Mouse (Mus musculus): ENCODE results near the gene Stra6. TPM values are rescaled to one million over a fixed set of nuclear protein-coding genes. Genes with fewer than 3 reads are reported as not detected.

Gene Stra6
- polyA plus RNA-seq, 1 experiment from 2014 or later = 8.6 TPM

- WGBS = 72% methylated on average over 7 of the region's 7 CpGs
- Histone ChIP-seq H3K27ac (ENCODE audit: low read depth) (no peak overlapping the region), H3K9me3 (ENCODE audit: control insufficient read depth, low read length) (no peaks in the 10 kb centered on the region), H3K4me3 (ENCODE audit: low read depth, low read length) (no peak overlapping the region), H3K9ac (ENCODE audit: low read length) (no peak overlapping the region), H3K36me3 (ENCODE audit: control insufficient read depth, insufficient read depth, low read length) (no peaks in the 10 kb centered on the region), H3K27me3 (replicated peaks; ENCODE audit: control insufficient read depth, insufficient read depth, low read length) (no peaks in the 10 kb centered on the region), H3K4me1 (replicated peaks; ENCODE audit: control insufficient read depth, insufficient read depth, low read length) (peaks cover 9% of the 10 kb centered on the region), H3K4me2 (ENCODE audit: low read length) (no peak overlapping the region)
- no peak for DNase-seq (ENCODE audit: low spot score)
- ATAC-seq (replicated peaks; ENCODE audit: low FRiP score, low TSS enrichment, low read depth) = no peak
Measured at GRCm38 (mm10) chr9:58092581-58093269, 29.1 kb downstream of the Stra6 start.

GRCm38 (mm10) chr9:58093776-58094175 lies 30.2 kb downstream of the Stra6 start:
- WGBS = 81% methylated on average over 3 of the region's 3 CpGs
- no peak for ATAC-seq (replicated peaks; ENCODE audit: low FRiP score, low TSS enrichment, low read depth)
- Histone ChIP-seq H3K4me1 (replicated peaks; ENCODE audit: control insufficient read depth, insufficient read depth, low read length) (peaks cover 9% of the 10 kb centered on the region), H3K36me3 (ENCODE audit: control insufficient read depth, insufficient read depth, low read length) (no peaks in the 10 kb centered on the region), H3K4me2 (ENCODE audit: low read length) (no peak overlapping the region), H3K27ac (ENCODE audit: low read depth) (no peak overlapping the region), H3K9ac (ENCODE audit: low read length) (no peak overlapping the region), H3K4me3 (ENCODE audit: low read depth, low read length) (no peak overlapping the region), H3K27me3 (replicated peaks; ENCODE audit: control insufficient read depth, insufficient read depth, low read length) (no peaks in the 10 kb centered on the region), H3K9me3 (ENCODE audit: control insufficient read depth, low read length) (no peaks in the 10 kb centered on the region)
- DNase-seq (ENCODE audit: low spot score) = no peak

DNA sequence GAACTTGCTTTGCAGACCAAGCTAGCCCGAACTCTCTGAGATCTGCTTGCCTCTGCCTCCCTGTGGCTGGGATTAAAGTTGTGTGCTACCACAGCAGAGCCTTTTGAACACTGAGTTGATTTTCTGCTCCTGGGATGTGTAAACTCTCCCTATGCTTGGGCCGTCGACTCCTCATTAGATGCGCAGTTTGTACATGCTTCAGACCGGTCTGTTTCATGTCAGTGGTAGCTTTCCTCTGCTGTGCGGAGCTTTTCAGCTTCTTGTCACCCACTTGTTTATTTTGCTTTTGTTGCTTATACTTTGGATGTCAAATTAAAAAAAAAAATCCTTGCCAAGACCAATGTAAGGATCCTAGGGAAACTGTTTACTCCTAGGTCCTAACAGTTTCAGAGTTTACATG lies 32.4 kb downstream of the Stra6 start:
- WGBS = 47% methylated on average over 6 of the region's 6 CpGs
- no peak for ATAC-seq (replicated peaks; ENCODE audit: low FRiP score, low TSS enrichment, low read depth)
- H3K9me3 ChIP-seq (ENCODE audit: control insufficient read depth, low read length) = no peaks in the 10 kb centered on the region
- no peak overlapping the region for H3K4me3 ChIP-seq (ENCODE audit: low read depth, low read length)
- H3K9ac ChIP-seq (ENCODE audit: low read length) = no peak overlapping the region
- no peak overlapping the region for H3K4me2 ChIP-seq (ENCODE audit: low read length)
- no peak for DNase-seq (ENCODE audit: low spot score)
- H3K4me1 ChIP-seq (replicated peaks; ENCODE audit: control insufficient read depth, insufficient read depth, low read length) = peaks cover 9% of the 10 kb centered on the region
- H3K36me3 ChIP-seq (ENCODE audit: control insufficient read depth, insufficient read depth, low read length) = no peaks in the 10 kb centered on the region
- H3K27me3 ChIP-seq (replicated peaks; ENCODE audit: control insufficient read depth, insufficient read depth, low read length) = no peaks in the 10 kb centered on the region
- H3K27ac ChIP-seq (ENCODE audit: low read depth) = peak overlapping the region; percentile 22; the same call in 1 of the 2 replicates

- WGBS = 69% methylated on average over 5 of the region's 5 CpGs
- Histone ChIP-seq H3K4me2 (ENCODE audit: low read length) (no peak overlapping the region), H3K4me1 (replicated peaks; ENCODE audit: control insufficient read depth, insufficient read depth, low read length) (peaks cover 5% of the 10 kb centered on the region), H3K27ac (ENCODE audit: low read depth) (0 out of 2 replicates have a peak overlapping the region, but pooled peaks have one; percentile 43), H3K9ac (ENCODE audit: low read length) (no peak overlapping the region), H3K27me3 (replicated peaks; ENCODE audit: control insufficient read depth, insufficient read depth, low read length) (no peaks in the 10 kb centered on the region), H3K36me3 (ENCODE audit: control insufficient read depth, insufficient read depth, low read length) (no peaks in the 10 kb centered on the region), H3K9me3 (ENCODE audit: control insufficient read depth, low read length) (no peaks in the 10 kb centered on the region), H3K4me3 (ENCODE audit: low read depth, low read length) (no peak overlapping the region)
- no peak for ATAC-seq (replicated peaks; ENCODE audit: low FRiP score, low TSS enrichment, low read depth)
- DNase-seq (ENCODE audit: low spot score) = no peak
Measured at GRCm38 (mm10) chr9:58096629-58097301, 33.2 kb downstream of the Stra6 start.

DNA sequence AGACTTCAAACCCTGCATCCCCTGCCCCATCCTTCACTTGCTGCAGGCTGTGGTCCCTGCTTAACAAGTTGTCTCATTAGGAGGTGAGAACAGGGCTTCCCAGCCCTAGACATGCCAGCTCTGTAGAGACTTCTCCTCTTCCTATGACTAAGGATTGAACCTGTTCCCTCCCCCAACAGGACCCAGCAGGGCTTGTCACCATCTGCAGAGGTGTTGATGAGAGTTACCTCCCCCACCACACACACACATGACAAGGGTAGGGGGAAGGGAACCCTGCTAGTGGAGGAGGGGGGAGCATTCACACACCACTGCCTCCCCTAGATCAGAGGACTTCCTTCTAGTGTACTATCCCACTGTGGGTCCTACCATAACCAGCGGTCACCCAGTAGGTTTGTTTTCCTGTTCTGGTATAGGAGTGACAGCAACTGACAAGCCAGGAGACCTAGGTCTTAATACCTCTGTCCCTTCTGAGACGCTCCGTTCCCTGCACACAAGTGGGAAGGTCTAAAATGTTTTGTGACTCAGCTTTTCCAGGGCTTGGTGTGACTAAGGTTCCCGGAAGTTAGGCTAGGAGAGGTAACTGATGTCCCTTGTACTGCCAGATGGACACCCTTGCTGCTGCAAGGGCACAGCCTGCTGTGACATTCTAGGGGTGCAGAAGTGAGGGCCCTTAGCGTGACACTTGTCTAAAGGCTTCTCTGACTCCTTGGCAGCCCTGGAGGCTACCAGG lies 36.4 kb downstream of the Stra6 start:
- DNase-seq (ENCODE audit: low spot score) (no peak), ATAC-seq (replicated peaks; ENCODE audit: low FRiP score, low TSS enrichment, low read depth) (no peak)
- no peaks in the 10 kb centered on the region for H3K27me3 ChIP-seq (replicated peaks; ENCODE audit: control insufficient read depth, insufficient read depth, low read length)
- no peak overlapping the region for H3K4me3 ChIP-seq (ENCODE audit: low read depth, low read length)
- H3K36me3 ChIP-seq (ENCODE audit: control insufficient read depth, insufficient read depth, low read length) = no peaks in the 10 kb centered on the region
- H3K4me2 ChIP-seq (ENCODE audit: low read length) = no peak overlapping the region
- 67% methylated on average over 5 of the region's 5 CpGs for WGBS
- peaks cover 3% of the 10 kb centered on the region; the same call in 1 of the 2 replicates for H3K4me1 ChIP-seq (replicated peaks; ENCODE audit: control insufficient read depth, insufficient read depth, low read length)
- no peak overlapping the region for H3K9ac ChIP-seq (ENCODE audit: low read length)
- H3K9me3 ChIP-seq (ENCODE audit: control insufficient read depth, low read length) = no peaks in the 10 kb centered on the region
- H3K27ac ChIP-seq (ENCODE audit: low read depth) = no peak overlapping the region

DNA sequence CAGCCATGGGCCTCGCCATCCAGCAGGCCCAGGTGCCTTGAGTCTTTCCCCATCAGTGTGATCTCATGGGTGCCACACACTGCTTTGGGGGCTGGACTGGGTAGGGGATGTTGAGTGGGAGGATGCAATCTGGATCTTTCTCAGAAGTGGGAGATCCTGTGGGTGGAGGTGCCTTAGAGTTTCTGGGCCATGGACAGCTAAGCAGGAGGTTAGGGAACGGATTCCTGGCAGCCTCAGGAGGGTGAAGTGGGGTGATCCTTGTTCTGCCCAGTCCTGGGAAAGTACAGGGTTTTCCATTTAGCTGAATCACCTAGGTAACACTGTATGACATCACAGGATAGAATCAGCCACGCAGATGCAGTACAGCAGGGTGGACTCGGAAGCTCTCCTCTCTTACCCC lies 38.4 kb downstream of the Stra6 start:
- no peak overlapping the region for H3K4me2 ChIP-seq (ENCODE audit: low read length)
- no peaks in the 10 kb centered on the region for H3K9me3 ChIP-seq (ENCODE audit: control insufficient read depth, low read length)
- DNase-seq (ENCODE audit: low spot score) = no peak
- no peaks in the 10 kb centered on the region for H3K27me3 ChIP-seq (replicated peaks; ENCODE audit: control insufficient read depth, insufficient read depth, low read length)
- no peak overlapping the region for H3K9ac ChIP-seq (ENCODE audit: low read length)
- WGBS = 82% methylated on average over 4 of the region's 4 CpGs
- no peak for ATAC-seq (replicated peaks; ENCODE audit: low FRiP score, low TSS enrichment, low read depth)
- H3K27ac ChIP-seq (ENCODE audit: low read depth) = no peak overlapping the region
- H3K36me3 ChIP-seq (ENCODE audit: control insufficient read depth, insufficient read depth, low read length) = no peaks in the 10 kb centered on the region
- no peak overlapping the region for H3K4me3 ChIP-seq (ENCODE audit: low read depth, low read length)
- no peaks in the 10 kb centered on the region for H3K4me1 ChIP-seq (replicated peaks; ENCODE audit: control insufficient read depth, insufficient read depth, low read length)

DNA sequence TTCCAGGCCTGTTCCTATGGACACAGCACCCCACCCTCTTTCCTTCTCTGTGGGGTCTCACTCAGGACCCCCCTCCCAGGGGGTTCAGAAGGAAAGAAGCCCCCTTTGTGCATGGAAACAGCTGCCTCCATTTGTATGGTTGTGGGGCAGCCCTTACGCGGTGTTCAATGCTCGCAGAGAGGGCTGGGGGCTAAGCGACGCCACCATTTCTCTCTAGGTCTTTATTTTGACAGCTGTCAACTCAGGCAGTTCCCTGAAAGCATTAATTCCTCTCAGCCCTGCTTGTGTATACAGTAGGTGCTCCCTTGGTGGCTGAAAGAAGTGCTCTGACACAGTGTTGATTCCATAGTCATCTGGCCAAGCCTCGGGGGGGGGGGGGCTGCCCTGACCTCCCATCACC lies 40.1 kb downstream of the Stra6 start:
- DNase-seq (ENCODE audit: low spot score) (no peak), ATAC-seq (replicated peaks; ENCODE audit: low FRiP score, low TSS enrichment, low read depth) (no peak)
- H3K9ac ChIP-seq (ENCODE audit: low read length) = no peak overlapping the region
- H3K9me3 ChIP-seq (ENCODE audit: control insufficient read depth, low read length) = no peaks in the 10 kb centered on the region
- no peaks in the 10 kb centered on the region for H3K4me1 ChIP-seq (replicated peaks; ENCODE audit: control insufficient read depth, insufficient read depth, low read length)
- H3K27me3 ChIP-seq (replicated peaks; ENCODE audit: control insufficient read depth, insufficient read depth, low read length) = no peaks in the 10 kb centered on the region
- no peak overlapping the region for H3K27ac ChIP-seq (ENCODE audit: low read depth)
- WGBS = 71% methylated on average over 6 of the region's 6 CpGs
- H3K4me2 ChIP-seq (ENCODE audit: low read length) = no peak overlapping the region
- H3K4me3 ChIP-seq (ENCODE audit: low read depth, low read length) = no peak overlapping the region
- H3K36me3 ChIP-seq (ENCODE audit: control insufficient read depth, insufficient read depth, low read length) = no peaks in the 10 kb centered on the region

DNA sequence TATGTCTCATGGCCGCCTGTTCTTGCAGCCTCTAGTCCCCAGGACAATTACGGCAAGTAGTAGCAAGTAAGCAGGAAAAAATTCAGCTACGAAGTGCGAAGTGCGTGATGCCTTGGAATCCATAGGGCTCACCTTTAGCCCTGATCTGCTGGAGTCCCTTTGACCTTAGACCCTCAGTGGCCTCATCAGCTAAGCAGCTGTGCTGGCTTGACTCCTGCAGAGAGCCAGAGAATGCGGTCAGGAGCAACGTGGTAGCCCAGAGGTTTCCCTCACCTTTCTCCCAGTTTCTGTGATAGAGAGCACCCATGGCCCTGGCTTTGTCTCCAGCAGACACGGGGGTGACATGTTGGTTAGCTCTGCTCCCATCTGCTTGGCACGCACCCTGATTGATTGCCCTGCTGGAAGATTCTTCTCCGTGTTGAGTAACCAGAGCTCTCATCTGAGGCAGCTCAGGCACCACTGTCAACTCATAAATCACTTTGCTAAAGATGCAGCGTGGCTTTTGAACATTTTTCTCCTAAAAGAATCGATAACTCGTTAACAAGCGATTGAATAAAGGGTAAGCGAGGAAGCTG lies 42.1 kb downstream of the Stra6 start:
- H3K9me3 ChIP-seq (ENCODE audit: control insufficient read depth, low read length) = no peaks in the 10 kb centered on the region
- no peak overlapping the region for H3K4me3 ChIP-seq (ENCODE audit: low read depth, low read length)
- H3K27ac ChIP-seq (ENCODE audit: low read depth) = no peak overlapping the region
- no peaks in the 10 kb centered on the region for H3K36me3 ChIP-seq (ENCODE audit: control insufficient read depth, insufficient read depth, low read length)
- no peak for ATAC-seq (replicated peaks; ENCODE audit: low FRiP score, low TSS enrichment, low read depth)
- no peak overlapping the region for H3K4me2 ChIP-seq (ENCODE audit: low read length)
- no peaks in the 10 kb centered on the region for H3K4me1 ChIP-seq (replicated peaks; ENCODE audit: control insufficient read depth, insufficient read depth, low read length)
- no peak for DNase-seq (ENCODE audit: low spot score)
- no peak overlapping the region for H3K9ac ChIP-seq (ENCODE audit: low read length)
- H3K27me3 ChIP-seq (replicated peaks; ENCODE audit: control insufficient read depth, insufficient read depth, low read length) = no peaks in the 10 kb centered on the region
- 40% methylated on average over 15 of the region's 15 CpGs for WGBS
